Mouse (Mus musculus): ENCODE results near the gene Adarb2.

DNA sequence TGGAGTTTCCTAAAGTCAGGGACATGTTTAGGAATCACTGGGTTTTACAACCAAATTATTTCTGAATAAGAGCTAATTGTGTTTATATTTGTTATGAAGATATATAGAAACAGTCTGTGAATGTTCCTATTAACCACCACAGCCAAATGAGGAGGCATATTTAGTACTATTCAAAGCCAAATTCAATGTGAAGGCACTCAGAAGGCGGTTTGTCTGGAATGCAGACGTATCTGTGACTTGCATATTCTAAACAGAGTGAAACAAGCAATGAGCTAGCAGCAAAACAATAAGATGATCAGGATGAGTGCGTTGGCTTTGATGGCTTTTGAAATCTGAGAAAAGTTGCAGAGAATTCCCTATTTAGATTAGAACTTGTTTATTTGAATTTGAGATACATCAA is 387.8 kb downstream of the Adarb2 start:
- no peak for TF ChIP-seq CTCF (IDR thresholded peaks at IDR 0.05; ENCODE audit: borderline replicate concordance, insufficient read depth, low read depth, low read length)
- TF ChIP-seq POLR2A (IDR thresholded peaks at IDR 0.05; ENCODE audit: borderline replicate concordance, insufficient read depth, low read length), result no peak
